Mouse (Mus musculus) c-Kit-positive CD71-positive TER-119-positive erythroid progenitor cells, embryonic 14.5 days (primary cell): ENCODE data around the gene Sec24d.

Source experiments
- DNase-seq: peaks from one replicate; pipeline ENCODE4 v3.0.0-alpha.2; 2013; ENCODE audit warnings: low spot score

Gene Sec24d

GRCm38 (mm10) chr3:123298283-123298682 is 31.0 kb downstream of the Sec24d start:
- DNase-seq: no peak

GRCm38 (mm10) chr3:123301521-123301920 is 34.3 kb downstream of the Sec24d start:
- DNase-seq: no peak

- DNase-seq: no peak
Measured at GRCm38 (mm10) chr3:123305611-123306010, 38.4 kb downstream of the Sec24d start.

GRCm38 (mm10) chr3:123307446-123307845 is 40.2 kb downstream of the Sec24d start:
- no peak for DNase-seq

GRCm38 (mm10) chr3:123309141-123309540 is 41.9 kb downstream of the Sec24d start:
- DNase-seq: no peak

GRCm38 (mm10) chr3:123312477-123313062 is 45.3 kb downstream of the Sec24d start:
- no peak for DNase-seq

GRCm38 (mm10) chr3:123313477-123313876 is 46.2 kb downstream of the Sec24d start:
- no peak for DNase-seq

GRCm38 (mm10) chr3:123313920-123314614 is 46.8 kb downstream of the Sec24d start:
- DNase-seq: no peak

- DNase-seq: no peak
Measured at GRCm38 (mm10) chr3:123316066-123316465, 48.8 kb downstream of the Sec24d start.

- DNase-seq: no peak
Measured at GRCm38 (mm10) chr3:123317081-123317480, 49.8 kb downstream of the Sec24d start.

GRCm38 (mm10) chr3:123320341-123320740 is 53.1 kb downstream of the Sec24d start:
- no peak for DNase-seq

GRCm38 (mm10) chr3:123321612-123322011 is 54.4 kb downstream of the Sec24d start:
- DNase-seq: no peak

- peak; percentile 37 for DNase-seq
Measured at GRCm38 (mm10) chr3:123322147-123322546, 54.9 kb downstream of the Sec24d start.

GRCm38 (mm10) chr3:123324326-123324725 is 57.1 kb downstream of the Sec24d start:
- DNase-seq: no peak

- no peak for DNase-seq
Measured at GRCm38 (mm10) chr3:123329251-123329650, 62.0 kb downstream of the Sec24d start.

GRCm38 (mm10) chr3:123330221-123330620 is 63.0 kb downstream of the Sec24d start:
- DNase-seq: no peak

GRCm38 (mm10) chr3:123332330-123333054 is 65.2 kb downstream of the Sec24d start:
- no peak for DNase-seq

GRCm38 (mm10) chr3:123333055-123333424 is 65.8 kb downstream of the Sec24d start:
- no peak for DNase-seq

- no peak for DNase-seq
Measured at GRCm38 (mm10) chr3:123334947-123335346, 67.7 kb downstream of the Sec24d start.

GRCm38 (mm10) chr3:123335480-123335879 is 68.2 kb downstream of the Sec24d start:
- no peak for DNase-seq

- no peak for DNase-seq
Measured at GRCm38 (mm10) chr3:123336455-123336854, 69.2 kb downstream of the Sec24d start.

- DNase-seq: no peak
Measured at GRCm38 (mm10) chr3:123336951-123337350, 69.7 kb downstream of the Sec24d start.

GRCm38 (mm10) chr3:123337853-123338252 is 70.6 kb downstream of the Sec24d start:
- no peak for DNase-seq
